Mouse (Mus musculus): ENCODE results near the gene Cdhr5. TPM values are rescaled to one million over a fixed set of nuclear protein-coding genes. Genes with fewer than 3 reads are reported as not detected.

Cdhr5 gene
- polyA plus RNA-seq, 3 experiments from 2014 or later, result not detected

DNA sequence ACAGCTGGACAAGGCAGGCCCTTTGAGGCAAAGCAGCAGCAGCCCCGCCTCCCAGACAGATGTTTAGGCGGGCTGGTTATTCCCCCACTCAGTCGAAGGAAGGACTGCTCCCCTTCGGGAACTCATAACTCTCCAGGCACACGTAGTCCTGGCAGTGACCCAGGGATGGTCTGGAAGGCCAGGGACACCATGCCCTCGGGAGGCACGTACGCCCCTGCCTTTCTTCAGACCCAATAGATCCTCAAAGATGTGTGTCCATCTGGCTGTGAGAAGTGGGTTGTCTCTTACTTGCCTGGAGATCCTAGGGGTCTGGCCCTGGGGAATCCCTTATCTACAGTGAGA lies 54.5 kb downstream of the Cdhr5 start:
- no peak for ATAC-seq

DNA sequence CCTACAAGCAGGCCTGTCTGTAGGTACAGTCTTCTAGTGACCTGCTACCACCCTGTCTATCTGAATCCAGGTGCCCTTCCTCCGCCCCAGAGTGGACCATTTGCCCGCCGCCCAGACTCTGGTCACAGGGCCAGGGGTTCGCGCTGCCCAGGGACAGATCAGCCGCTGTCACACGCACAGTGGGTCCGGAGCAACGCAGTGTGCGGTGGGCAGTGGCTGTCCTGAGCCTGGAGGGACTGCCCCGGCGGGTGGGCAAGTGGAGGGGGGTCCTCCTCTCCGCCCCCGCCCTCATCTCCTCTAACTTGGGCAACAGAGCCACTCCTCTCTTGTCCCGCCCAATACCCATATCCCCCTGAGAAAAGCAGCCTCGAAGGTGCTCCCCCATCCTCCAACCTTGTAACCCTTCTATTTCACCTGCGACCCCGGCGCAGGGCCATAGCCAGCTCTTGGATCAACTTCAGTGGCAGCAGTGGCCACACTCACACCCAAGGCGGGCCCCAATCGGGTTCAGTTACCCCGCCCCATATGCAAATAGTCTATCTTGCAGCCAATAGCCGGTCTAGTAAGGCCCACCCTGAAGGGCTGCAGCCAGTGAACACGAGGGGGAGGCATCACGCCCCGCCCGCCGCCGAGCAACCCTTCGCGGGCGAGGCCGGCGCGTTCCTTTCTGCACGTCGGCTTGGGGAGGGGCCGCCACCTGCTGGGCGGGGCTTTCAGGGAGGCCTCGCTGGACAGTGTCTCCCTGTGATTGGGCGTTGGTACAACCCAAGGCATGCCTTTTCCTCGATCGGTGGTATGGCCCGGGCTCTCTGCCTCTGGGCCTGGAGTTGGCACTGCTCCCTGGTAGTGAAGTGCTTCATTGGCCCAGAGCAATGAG lies 55.1 kb downstream of the Cdhr5 start:
- ATAC-seq, result peak; percentile 89

DNA sequence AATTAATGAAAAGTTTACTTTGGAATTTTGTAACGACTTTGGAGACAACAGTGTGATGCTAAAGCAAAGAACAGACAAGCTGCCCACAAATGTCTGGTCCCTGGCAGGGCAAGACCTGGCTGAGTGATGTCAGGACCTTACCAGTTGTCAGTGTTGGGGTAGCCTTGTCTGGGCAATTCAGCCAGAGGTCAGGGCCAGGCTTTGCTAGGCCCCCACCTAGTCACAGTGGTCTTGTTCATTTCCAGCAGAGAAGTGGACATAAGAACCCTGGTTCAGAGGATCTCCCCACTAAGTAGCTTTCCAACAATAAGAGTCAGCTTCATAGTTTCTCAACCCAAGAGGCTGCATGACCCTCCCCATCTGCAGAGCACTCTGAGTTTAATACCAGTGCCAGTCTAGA lies 56.2 kb downstream of the Cdhr5 start:
- ATAC-seq, result no peak

DNA sequence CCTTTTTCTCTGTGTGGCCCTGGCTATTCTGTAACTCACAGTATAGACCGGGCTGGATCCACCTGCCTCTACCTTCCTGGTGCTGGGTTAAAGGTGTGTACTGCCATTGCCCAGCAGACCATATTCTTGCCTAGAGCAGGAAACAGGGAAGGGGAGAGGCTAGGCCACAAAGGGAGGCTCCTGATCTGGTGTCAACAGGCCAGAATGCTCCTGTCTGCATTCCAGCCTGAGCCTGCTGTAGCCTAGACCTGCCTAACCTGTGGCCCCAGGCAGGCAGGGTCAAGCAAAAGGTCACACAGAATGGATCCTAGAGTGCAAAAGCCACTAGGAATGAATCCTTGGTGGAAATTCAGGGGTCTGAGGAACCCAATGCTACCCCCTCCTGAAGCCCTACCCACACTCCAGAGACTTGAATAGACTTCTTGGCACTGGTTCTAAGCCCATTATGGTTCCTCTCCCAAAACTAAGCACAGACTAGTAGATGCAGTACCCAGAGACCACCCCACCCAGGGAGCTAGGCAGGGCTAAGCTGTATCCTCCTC lies 57.0 kb downstream of the Cdhr5 start:
- ATAC-seq, result no peak

Other genes with a start within 250 kb of the Cdhr5 start
- gene Gm17387, start 247.7 kb downstream of the Cdhr5 start, polyA plus RNA-seq (2017; shearing (Covaris generic)), result not detected
- gene B4galnt4, start 215.7 kb downstream of the Cdhr5 start, polyA plus RNA-seq (2017; shearing (Covaris generic)), result 10 to 100 TPM; 11.1 to 13.1 (median 12.5) TPM
- gene Pkp3, start 198.6 kb downstream of the Cdhr5 start, polyA plus RNA-seq (2017; shearing (Covaris generic)), result 100 to 1,000 TPM; 413 to 487 (median 426) TPM
- gene Sigirr, start 176.2 kb downstream of the Cdhr5 start, polyA plus RNA-seq (2017; shearing (Covaris generic)), result 100 to 1,000 TPM; 149 to 208 (median 206) TPM
- not detected for gene Ano9, start 159.0 kb downstream of the Cdhr5 start, polyA plus RNA-seq (2017; shearing (Covaris generic))
- 1 to 10 TPM; 6.2 to 9.3 (median 7.0) TPM for gene Ptdss2, start 154.4 kb downstream of the Cdhr5 start, polyA plus RNA-seq (2017; shearing (Covaris generic))
- 100 to 1,000 TPM; 135 to 147 (median 143) TPM for gene Rnh1, start 103.9 kb downstream of the Cdhr5 start, polyA plus RNA-seq (2017; shearing (Covaris generic))
- 1 to 10 TPM; 1.5 to 6.2 (median 4.6) TPM for gene Hras, start 82.8 kb downstream of the Cdhr5 start, polyA plus RNA-seq (2017; shearing (Covaris generic))
- gene Lrrc56, start 82.6 kb downstream of the Cdhr5 start, polyA plus RNA-seq (2017; shearing (Covaris generic)), result 1 to 10 TPM; 1.3 to 2.2 (median 1.7) TPM
- gene Lmntd2, start 62.7 kb downstream of the Cdhr5 start, polyA plus RNA-seq (2017; shearing (Covaris generic)), result 10 to 100 TPM in 1 of 3 experiments, 1 to 10 TPM in 2; 4.6 to 11.3 (median 8.5) TPM
- gene Rassf7, start 60.9 kb downstream of the Cdhr5 start, polyA plus RNA-seq (2017; shearing (Covaris generic)), result 10 to 100 TPM in 2 of 3 experiments, 1 to 10 TPM in 1; 9.2 to 15.0 (median 13.7) TPM
- 10 to 100 TPM; 40.5 to 51.6 (median 46.7) TPM for gene Phrf1, start 48.0 kb downstream of the Cdhr5 start, polyA plus RNA-seq (2017; shearing (Covaris generic))
- 100 to 1,000 TPM in 2 of 3 experiments, 10 to 100 TPM in 1; 95.5 to 112 (median 100) TPM for gene Irf7, start 10.3 kb downstream of the Cdhr5 start, polyA plus RNA-seq (2017; shearing (Covaris generic))
- gene Sct, start 2.3 kb upstream of the Cdhr5 start, polyA plus RNA-seq (2017; shearing (Covaris generic)), result not detected
- not detected for gene Drd4, start 15.2 kb upstream of the Cdhr5 start, polyA plus RNA-seq (2017; shearing (Covaris generic))
- 10 to 100 TPM; 17.6 to 37.9 (median 34.6) TPM for gene Deaf1, start 50.9 kb upstream of the Cdhr5 start, polyA plus RNA-seq (2017; shearing (Covaris generic))
- gene Tmem80, start 51.0 kb upstream of the Cdhr5 start, polyA plus RNA-seq (2017; shearing (Covaris generic)), result 10 to 100 TPM; 27.1 to 41.1 (median 39.1) TPM
- gene Eps8l2, start 62.1 kb upstream of the Cdhr5 start, polyA plus RNA-seq (2017; shearing (Covaris generic)), result not detected
- 100 to 1,000 TPM; 271 to 329 (median 303) TPM for gene Taldo1, start 115.4 kb upstream of the Cdhr5 start, polyA plus RNA-seq (2017; shearing (Covaris generic))
- 100 to 1,000 TPM in 1 of 3 experiments, 10 to 100 TPM in 2; 70.1 to 108 (median 91.4) TPM for gene Gatd1, start 137.3 kb upstream of the Cdhr5 start, polyA plus RNA-seq (2017; shearing (Covaris generic))
- gene Cend1, start 152.7 kb upstream of the Cdhr5 start, polyA plus RNA-seq (2017; shearing (Covaris generic)), result 1 to 10 TPM in 1 of 3 experiments, not detected in 2; 1.7 TPM
- 10 to 100 TPM; 31.4 to 50.6 (median 32.0) TPM for gene Slc25a22, start 161.1 kb upstream of the Cdhr5 start, polyA plus RNA-seq (2017; shearing (Covaris generic))
- gene Pidd1, start 167.2 kb upstream of the Cdhr5 start, polyA plus RNA-seq (2017; shearing (Covaris generic)), result 10 to 100 TPM in 2 of 3 experiments, 1 to 10 TPM in 1; 5.8 to 11.5 (median 10.3) TPM
- 1,000 to 10,000 TPM; 2,239 to 3,896 (median 3,389) TPM for gene Rplp2, start 170.6 kb upstream of the Cdhr5 start, polyA plus RNA-seq (2017; shearing (Covaris generic))
- gene Pnpla2, start 178.4 kb upstream of the Cdhr5 start, polyA plus RNA-seq (2017; shearing (Covaris generic)), result 10 to 100 TPM; 49.4 to 68.0 (median 63.9) TPM
- not detected for gene Cracr2b, start 184.3 kb upstream of the Cdhr5 start, polyA plus RNA-seq (2017; shearing (Covaris generic))
- 1 to 10 TPM; 6.0 to 8.7 (median 8.5) TPM for gene Cd151, start 190.6 kb upstream of the Cdhr5 start, polyA plus RNA-seq (2017; shearing (Covaris generic))
- gene Polr2l, start 198.3 kb upstream of the Cdhr5 start, polyA plus RNA-seq (2017; shearing (Covaris generic)), result 10 to 100 TPM; 15.7 to 24.9 (median 19.9) TPM
- 1 to 10 TPM; 1.8 to 3.0 (median 2.4) TPM for gene Tspan4, start 198.5 kb upstream of the Cdhr5 start, polyA plus RNA-seq (2017; shearing (Covaris generic))